Mouse (Mus musculus) MEL (cell line): ENCODE results near the gene Irf3. TPM values are rescaled to one million over a fixed set of nuclear protein-coding genes. Genes with fewer than 3 reads are reported as not detected.

Experiments
- DNase-seq: peaks from one replicate; pipeline ENCODE4 v3.0.0; 2011; ENCODE audit warnings: low read depth, low spot score
- H3K27ac ChIP-seq: 2 replicates; pipeline ENCODE4 v1.5.1; 2012; ENCODE audit warnings: low read depth, mild to moderate bottlenecking, control low read depth, low read length, moderate library complexity; ENCODE audit not compliant: control insufficient read depth
- H3K27me3 ChIP-seq, 2 experiments: fragments of 150-350 bp in 1 of 2; sonication (generic) in 1 of 2; 2 replicates each; pipeline ENCODE4 v1.6.1; 2012; ENCODE audit warnings: low read length in 2 of 2, mild to moderate bottlenecking in 2 of 2, improper control_type of control experiment in 1 of 2, moderate library complexity in 1 of 2; ENCODE audit not compliant: insufficient read depth in 2 of 2, control insufficient read depth in 1 of 2
- H3K36me3 ChIP-seq, 2 experiments: 2 replicates each; pipeline ENCODE4 v1.6.1; 2012 to 2014; ENCODE audit warnings: low read length in 2 of 2, improper control_type of control experiment in 1 of 2, inconsistent platforms in 1 of 2, mild to moderate bottlenecking in 1 of 2; ENCODE audit not compliant: insufficient read depth in 2 of 2, control insufficient read depth in 1 of 2
- H3K4me1 ChIP-seq, 2 experiments: fragments of 150-350 bp in 1 of 2; sonication (generic) in 1 of 2; 2 replicates each; pipeline ENCODE4 v1.6.1; 2012; ENCODE audit warnings: low read length in 2 of 2, improper control_type of control experiment in 1 of 2, mild to moderate bottlenecking in 1 of 2; ENCODE audit not compliant: insufficient read depth in 2 of 2, control insufficient read depth in 1 of 2
- H3K4me3 ChIP-seq, 2 experiments: fragments of 150-350 bp in 1 of 2; sonication (generic) in 1 of 2; 2 replicates each; pipeline ENCODE4 v1.5.1; 2012; ENCODE audit warnings: low read depth in 2 of 2, low read length in 2 of 2, mild to moderate bottlenecking in 2 of 2, moderate library complexity in 2 of 2, control low read depth in 1 of 2, improper control_type of control experiment in 1 of 2; ENCODE audit not compliant: control insufficient read depth in 1 of 2, insufficient read depth in 1 of 2
- H3K79me2 ChIP-seq: 2 replicates; pipeline ENCODE4 v1.6.1; 2012; ENCODE audit warnings: mild to moderate bottlenecking, low read length, moderate library complexity; ENCODE audit not compliant: control insufficient read depth, poor library complexity, insufficient read depth
- H3K9ac ChIP-seq: 2 replicates; pipeline ENCODE4 v1.6.1; 2012; ENCODE audit warnings: low read depth, mild to moderate bottlenecking, control low read depth, low read length, moderate library complexity; ENCODE audit not compliant: control insufficient read depth, poor library complexity, severe bottlenecking
- H3K9me3 ChIP-seq: fragments of 150-350 bp; sonication (generic); replicated peaks from 2 replicates; pipeline ENCODE4 v1.6.1; 2012; ENCODE audit warnings: mild to moderate bottlenecking, low read length, improper control_type of control experiment, moderate library complexity; ENCODE audit not compliant: insufficient read depth
- CTCF ChIP-seq, 3 experiments: IDR thresholded peaks in 2 of 3; conservative IDR thresholded peaks in 1 of 3; 2 replicates each; pipeline ENCODE4 v1.5.1; 2011 to 2012; ENCODE audit warnings: low read length in 3 of 3, low read depth in 2 of 3, mild to moderate bottlenecking in 2 of 3, improper control_type of control experiment in 1 of 3, inconsistent platforms in 1 of 3, mixed read lengths in 1 of 3, moderate library complexity in 1 of 3; ENCODE audit not compliant: control insufficient read depth in 1 of 3, insufficient read depth in 1 of 3, poor library complexity in 1 of 3, severe bottlenecking in 1 of 3
- EP300 ChIP-seq, 2 experiments: IDR thresholded peaks; 2 replicates each; pipeline ENCODE4 v1.6.1; 2011; ENCODE audit warnings: improper control_type of control experiment in 2 of 2, low read length in 2 of 2, low read depth in 1 of 2, mild to moderate bottlenecking in 1 of 2
- ETS1 ChIP-seq: IDR thresholded peaks from 2 replicates; pipeline ENCODE4 v1.6.1; 2012; ENCODE audit warnings: low read depth, mild to moderate bottlenecking, inconsistent platforms, low read length, improper control_type of control experiment, moderate library complexity
- GABPA ChIP-seq: IDR thresholded peaks from 2 replicates; pipeline ENCODE4 v1.6.1; 2012; ENCODE audit warnings: low read depth, mild to moderate bottlenecking, inconsistent platforms, low read length, improper control_type of control experiment, moderate library complexity
- KAT2A ChIP-seq: conservative IDR thresholded peaks from 2 replicates; pipeline ENCODE4 v1.6.1; 2012; ENCODE audit warnings: low read depth, low read length, improper control_type of control experiment, inconsistent platforms
- MAFK ChIP-seq: IDR thresholded peaks from 2 replicates; pipeline ENCODE4 v1.6.1; 2011; ENCODE audit warnings: low read depth, mild to moderate bottlenecking, low read length, improper control_type of control experiment, borderline replicate concordance
- MAX ChIP-seq: IDR thresholded peaks from 2 replicates; pipeline ENCODE4 v1.6.1; 2011; ENCODE audit warnings: low read length, improper control_type of control experiment
- MEF2A ChIP-seq: IDR thresholded peaks from 2 replicates; pipeline ENCODE4 v1.6.1; 2014; ENCODE audit warnings: low read depth, mild to moderate bottlenecking, inconsistent platforms, low read length, improper control_type of control experiment; ENCODE audit not compliant: poor library complexity, insufficient replicate concordance, severe bottlenecking; ENCODE audit errors: extremely low read depth
- MXI1 ChIP-seq: IDR thresholded peaks from 2 replicates; pipeline ENCODE4 v1.6.1; 2011; ENCODE audit warnings: mild to moderate bottlenecking, low read depth, low read length, improper control_type of control experiment
- MYB ChIP-seq: IDR thresholded peaks from 2 replicates; pipeline ENCODE4 v1.6.1; 2011; ENCODE audit warnings: mild to moderate bottlenecking, low read depth, low read length, improper control_type of control experiment
- NELFE ChIP-seq: IDR thresholded peaks from 2 replicates; pipeline ENCODE4 v1.6.1; 2011; ENCODE audit warnings: low read depth, low read length, improper control_type of control experiment
- NRF1 ChIP-seq: IDR thresholded peaks from 2 replicates; pipeline ENCODE4 v1.6.1; 2014; ENCODE audit warnings: low read depth, mild to moderate bottlenecking, inconsistent platforms, low read length, improper control_type of control experiment, moderate library complexity; ENCODE audit not compliant: poor library complexity, insufficient read depth, severe bottlenecking
- POLR2A ChIP-seq, 2 experiments: IDR thresholded peaks; 2 replicates each; pipeline ENCODE4 v1.6.1; 2011 to 2012; ENCODE audit warnings: low read length in 2 of 2, mild to moderate bottlenecking in 2 of 2, control low read depth in 1 of 2, improper control_type of control experiment in 1 of 2, low read depth in 1 of 2, moderate library complexity in 1 of 2; ENCODE audit not compliant: control insufficient read depth in 1 of 2, insufficient read depth in 1 of 2, poor library complexity in 1 of 2
- POLR2AphosphoS2 ChIP-seq: IDR thresholded peaks from 2 replicates; pipeline ENCODE4 v1.6.1; 2011; ENCODE audit warnings: low read length, improper control_type of control experiment
- POLR2AphosphoS5 ChIP-seq: IDR thresholded peaks from 2 replicates; pipeline ENCODE4 v1.6.1; 2012; ENCODE audit warnings: low read depth, borderline replicate concordance, mild to moderate bottlenecking, inconsistent platforms, low read length, moderate library complexity, mixed read lengths
- RAD21 ChIP-seq: IDR thresholded peaks from 2 replicates; pipeline ENCODE4 v1.6.1; 2011; ENCODE audit warnings: mild to moderate bottlenecking, low read depth, low read length, improper control_type of control experiment
- SMC3 ChIP-seq: IDR thresholded peaks from 2 replicates; pipeline ENCODE4 v1.6.1; 2011; ENCODE audit warnings: low read depth, low read length, improper control_type of control experiment
- TBP ChIP-seq: IDR thresholded peaks from 2 replicates; pipeline ENCODE4 v1.8.0; 2011; ENCODE audit warnings: low read depth, low read length, improper control_type of control experiment
- UBTF ChIP-seq: IDR thresholded peaks from 2 replicates; pipeline ENCODE4 v1.6.1; 2012; ENCODE audit warnings: low read depth, mild to moderate bottlenecking, inconsistent platforms, low read length, improper control_type of control experiment, moderate library complexity, borderline replicate concordance; ENCODE audit not compliant: insufficient read depth
- USF1 ChIP-seq: IDR thresholded peaks from 2 replicates; pipeline ENCODE4 v1.6.1; 2014; ENCODE audit warnings: low read depth, mild to moderate bottlenecking, inconsistent platforms, low read length, improper control_type of control experiment, moderate library complexity
- ZKSCAN1 ChIP-seq: IDR thresholded peaks from 2 replicates; pipeline ENCODE4 v1.6.1; 2012; ENCODE audit warnings: low read depth, mild to moderate bottlenecking, inconsistent platforms, low read length, improper control_type of control experiment, moderate library complexity
- ZNF384 ChIP-seq: IDR thresholded peaks from 2 replicates; pipeline ENCODE4 v1.6.1; 2012; ENCODE audit warnings: low read depth, mild to moderate bottlenecking, inconsistent platforms, low read length, improper control_type of control experiment
- polyA plus RNA-seq, 2 experiments: library from polyadenylated mRNA; stranded (reverse) in 1 of 2; unstranded in 1 of 2; fragments of >175 nt in 1 of 2; fragments of >200 nt in 1 of 2; gene quantifications; 2 replicates each; pipeline versions ENCODE4 v1.2.1 to v1.2.4; 2012; ENCODE audit warnings: low replicate concordance in 2 of 2, low read depth in 1 of 2; ENCODE audit not compliant: insufficient read length in 2 of 2, insufficient read depth in 1 of 2, missing spikeins in 1 of 2
- total RNA-seq: library from RNA; depleted of rRNA; stranded (reverse); fragments of 300-350 nt; gene quantifications from 2 replicates; pipeline ENCODE4 v1.2.3, GENCODE M21; 2012

The Irf3 gene
- total and polyA plus RNA-seq, 3 experiments = 82.1 to 83.4 TPM; not detected in 1

DNA sequence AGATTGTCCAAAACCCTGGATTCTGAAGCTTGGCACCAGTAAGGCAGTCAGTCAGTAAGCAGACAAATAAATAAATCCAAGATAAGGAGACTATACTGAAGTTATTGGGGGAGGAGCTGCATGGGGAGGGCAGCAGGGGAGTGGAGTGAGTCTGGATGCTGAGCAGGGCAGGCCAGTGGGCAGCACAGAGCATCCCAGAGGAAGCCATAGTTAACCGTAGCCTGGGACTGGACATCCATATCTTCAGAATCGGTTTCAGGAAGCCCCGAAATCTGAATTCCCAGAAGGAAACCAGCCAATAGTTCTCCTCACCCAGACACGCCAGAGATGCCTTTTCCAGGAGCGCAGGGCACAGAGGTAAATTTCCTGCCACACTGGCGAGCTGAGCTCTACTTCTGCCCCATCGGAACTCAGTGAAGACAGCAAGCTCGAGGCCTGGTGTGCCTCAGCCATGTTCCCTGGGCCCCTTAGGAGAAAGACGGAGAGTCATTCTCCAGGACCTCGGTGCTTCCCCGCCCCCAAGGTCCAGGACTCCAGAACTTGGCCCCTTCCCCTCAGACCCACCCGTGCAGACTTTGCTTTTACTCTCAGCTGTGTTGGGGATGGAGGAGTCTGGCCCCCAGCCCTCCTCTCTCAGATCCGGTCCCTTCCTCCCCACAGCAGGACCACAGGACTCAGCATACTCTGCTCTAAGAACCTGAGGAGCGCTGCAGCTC lies 23.9 kb upstream of the Irf3 start:
- H3K79me2 ChIP-seq = no peaks in the 10 kb centered on the region
- no peak for DNase-seq
- no peaks in the 10 kb centered on the region for H3K27me3 ChIP-seq
- peaks cover 0 to 5% of the 10 kb centered on the region in 2 experiments; a peak in 2 of 4 replicates for H3K36me3 ChIP-seq
- no peak for TF ChIP-seq TBP
- no peak for TF ChIP-seq ETS1
- TF ChIP-seq MAX = no peak
- TF ChIP-seq ZKSCAN1 = no peak
- TF ChIP-seq RAD21 = no peak
- TF ChIP-seq KAT2A = no peak
- TF ChIP-seq CTCF (IDR thresholded peaks at IDR 0.05 in 2 of 3, conservative IDR thresholded peaks at IDR 0.05 in 1 of 3; ENCODE audit: control insufficient read depth in 1 of 3, insufficient read depth in 1 of 3, low read depth in 2 of 3, low read length in 3 of 3, poor library complexity in 1 of 3, severe bottlenecking in 1 of 3) = no peak
- TF ChIP-seq MXI1 = no peak
- no peak for TF ChIP-seq USF1
- no peak for TF ChIP-seq UBTF
- TF ChIP-seq MAFK = no peak
- peaks cover 0 to 8% of the 10 kb centered on the region in 2 experiments; a peak in 1 of 4 replicates for H3K4me1 ChIP-seq
- no peak overlapping the region for H3K4me3 ChIP-seq
- no peak overlapping the region for H3K27ac ChIP-seq
- no peak overlapping the region for H3K9ac ChIP-seq
- H3K9me3 ChIP-seq = no peaks in the 10 kb centered on the region

DNA sequence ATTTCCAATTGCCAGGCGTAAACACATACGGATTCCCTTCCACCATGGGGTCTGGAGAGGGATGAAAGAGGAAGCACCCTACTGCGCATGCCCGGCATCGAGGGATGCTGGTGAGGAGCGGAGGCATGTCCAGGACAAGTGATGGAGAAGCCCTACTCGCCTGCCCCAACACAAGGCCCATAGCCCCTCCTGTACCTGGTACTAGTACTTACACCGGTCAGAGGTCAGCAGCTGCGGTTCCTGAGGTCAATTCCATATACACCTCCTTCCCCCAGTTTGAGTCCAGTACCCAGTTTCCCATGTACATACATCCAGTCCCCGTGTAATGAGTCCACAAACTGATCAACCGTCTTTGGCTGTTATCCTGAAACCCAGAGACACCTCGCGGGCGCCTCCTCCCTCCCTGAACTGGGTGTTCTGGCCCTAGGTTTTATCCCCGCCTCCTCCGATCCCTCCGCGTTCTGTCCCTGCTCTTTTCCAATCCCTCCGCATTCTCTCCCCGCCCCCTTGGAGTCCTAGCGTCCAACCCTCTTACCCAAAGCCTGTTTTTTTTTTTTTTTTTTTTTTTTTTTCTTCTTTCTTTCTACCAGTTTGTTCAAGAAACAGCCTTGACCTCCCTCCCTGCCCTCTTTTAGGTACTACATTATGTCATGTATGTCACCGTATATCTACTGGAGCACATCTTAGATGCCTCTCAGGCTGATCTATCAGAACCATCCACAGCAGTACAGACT lies 22.9 kb upstream of the Irf3 start, which contains the start of gene Cpt1c:
TSS of gene Cpt1c (minus strand) at position 469 of the 734 bp plus-strand sequence.
- peak within 1 kb of the TSS in 1 of 2 experiments; percentile 11; a peak in 1 of 4 replicates for H3K4me3 ChIP-seq
- H3K4me1 ChIP-seq = peaks cover 0 to 8% of the 10 kb centered on the region in 2 experiments; a peak in 1 of 4 replicates
- H3K79me2 ChIP-seq = no peaks in the 10 kb centered on the region
- H3K9me3 ChIP-seq = no peaks in the 10 kb centered on the region
- H3K36me3 ChIP-seq = peaks cover 0 to 5% of the 10 kb centered on the region in 2 experiments; a peak in 3 of 4 replicates
- TF ChIP-seq KAT2A = peak; percentile 45; the same call in 1 of the 2 replicates
- TF ChIP-seq EP300 (IDR thresholded peaks at IDR 0.05; ENCODE audit: low read depth in 1 of 2, low read length in 2 of 2) = no peak; a peak in 1 of 4 replicates
- no peak for TF ChIP-seq POLR2AphosphoS5
- TF ChIP-seq MEF2A = no peak
- TF ChIP-seq MYB = peak; percentile 35; the same call in 1 of the 2 replicates
- TF ChIP-seq NELFE = peak; percentile 20; the same call in 1 of the 2 replicates
- peak; percentile 60 for TF ChIP-seq ZNF384
- no peak for TF ChIP-seq GABPA
- peak; percentile 5; the same call in 1 of the 2 replicates for TF ChIP-seq SMC3
- TF ChIP-seq POLR2AphosphoS2 = peak; percentile 76; the same call in 1 of the 2 replicates
- TF ChIP-seq POLR2A (IDR thresholded peaks at IDR 0.05; ENCODE audit: control insufficient read depth in 1 of 2, insufficient read depth in 1 of 2, low read depth in 1 of 2, low read length in 2 of 2, poor library complexity in 1 of 2) = peak in 1 of 2 experiments; percentile 43; a peak in 1 of 4 replicates
- TF ChIP-seq NRF1 = peak; percentile 70
- H3K27me3 ChIP-seq = no peaks in the 10 kb centered on the region
- no peak within 1 kb of the TSS; the same call in 1 of the 2 replicates for H3K9ac ChIP-seq
- H3K27ac ChIP-seq = no peak within 1 kb of the TSS
- peak; percentile 75 for DNase-seq
